Mouse (Mus musculus) CH12.LX (cell line): ENCODE data around the gene Zfp943. TPM values are rescaled to one million over a fixed set of nuclear protein-coding genes. Genes with fewer than 3 reads are reported as not detected.
"Not testable (repeated sequence)": the region's sequence is repeated elsewhere in the genome, so short reads cannot be mapped to it uniquely, and the experiment has no call there.

Source experiments
- DNase-seq: peaks from one replicate; pipeline ENCODE4 v3.0.0-alpha.2; 2013; ENCODE audit errors: extremely low read depth
- H3K27ac ChIP-seq: 2 replicates; pipeline ENCODE4 v1.5.1; 2012; ENCODE audit warnings: low read depth, mild to moderate bottlenecking, control low read depth, moderate library complexity; ENCODE audit not compliant: insufficient read depth
- H3K27me3 ChIP-seq: replicated peaks from 2 replicates; pipeline ENCODE3; 2012; ENCODE audit warnings: inconsistent platforms
- H3K36me3 ChIP-seq, 2 experiments: replicated peaks in 1 of 2; 2 replicates each; pipeline versions ENCODE3 to v1.6.1; 2012; ENCODE audit warnings: inconsistent platforms in 1 of 2, low read length in 1 of 2, mild to moderate bottlenecking in 1 of 2, mixed read lengths in 1 of 2, moderate library complexity in 1 of 2; ENCODE audit not compliant: control insufficient read depth in 1 of 2, insufficient read depth in 1 of 2
- H3K4me1 ChIP-seq, 2 experiments: 2 replicates each; pipeline ENCODE4 v1.6.1; 2012; ENCODE audit warnings: inconsistent platforms in 1 of 2, moderate library complexity in 1 of 2; ENCODE audit not compliant: insufficient read depth in 2 of 2, control insufficient read depth in 1 of 2
- H3K4me2 ChIP-seq: 2 replicates; pipeline ENCODE4 v1.6.1; 2012; ENCODE audit warnings: low read depth, mild to moderate bottlenecking, control low read depth; ENCODE audit not compliant: poor library complexity, insufficient read depth, severe bottlenecking
- H3K4me3 ChIP-seq, 3 experiments: fragments of 150-350 bp in 1 of 3; sonication (generic) in 1 of 3; replicated peaks in 1 of 3; 2 replicates each; pipeline versions ENCODE3 to v1.5.1; 2011 to 2012; ENCODE audit warnings: low read depth in 2 of 3, low read length in 2 of 3, mild to moderate bottlenecking in 2 of 3, moderate library complexity in 2 of 3, control low read depth in 1 of 3, improper control_type of control experiment in 1 of 3, inconsistent platforms in 1 of 3, mixed read lengths in 1 of 3; ENCODE audit not compliant: poor library complexity in 1 of 3
- H3K79me2 ChIP-seq: replicated peaks from 2 replicates; pipeline ENCODE4 v1.6.1; 2012; ENCODE audit warnings: mild to moderate bottlenecking, moderate library complexity; ENCODE audit not compliant: control insufficient read depth, poor library complexity, insufficient read depth, severe bottlenecking; ENCODE audit errors: extremely low read depth
- H3K9ac ChIP-seq: 2 replicates; pipeline ENCODE4 v1.6.1; 2012; ENCODE audit warnings: low read depth, mild to moderate bottlenecking, control low read depth, moderate library complexity; ENCODE audit not compliant: insufficient read depth
- H3K9me3 ChIP-seq: replicated peaks from 2 replicates; pipeline ENCODE3; 2012; ENCODE audit warnings: low read length, inconsistent platforms, mixed read lengths
- CHD2 ChIP-seq: IDR thresholded peaks from 2 replicates; pipeline ENCODE4 v1.6.1; 2011; ENCODE audit warnings: low read length, improper control_type of control experiment
- CTCF ChIP-seq, 2 experiments: IDR thresholded peaks in 1 of 2; conservative IDR thresholded peaks in 1 of 2; 2 replicates each; pipeline ENCODE4 v1.5.1; 2011 to 2012; ENCODE audit warnings: low read depth in 2 of 2, low read length in 2 of 2, improper control_type of control experiment in 1 of 2, inconsistent platforms in 1 of 2, mild to moderate bottlenecking in 1 of 2, moderate library complexity in 1 of 2
- E2F4 ChIP-seq: IDR thresholded peaks from 2 replicates; pipeline ENCODE4 v1.6.1; 2011; ENCODE audit warnings: low read depth, low read length, improper control_type of control experiment; ENCODE audit not compliant: insufficient replicate concordance
- EP300 ChIP-seq: IDR thresholded peaks from 2 replicates; pipeline ENCODE4 v1.6.1; 2011; ENCODE audit warnings: low read length, improper control_type of control experiment
- GABPA ChIP-seq: IDR thresholded peaks from 2 replicates; pipeline ENCODE4 v1.6.1; 2012; ENCODE audit warnings: low read depth, low read length, improper control_type of control experiment, inconsistent platforms; ENCODE audit not compliant: insufficient replicate concordance
- HCFC1 ChIP-seq: IDR thresholded peaks from 2 replicates; pipeline ENCODE4 v1.6.1; 2012; ENCODE audit warnings: low read depth, mild to moderate bottlenecking, inconsistent platforms, low read length, improper control_type of control experiment
- IRF4 ChIP-seq: IDR thresholded peaks from 2 replicates; pipeline ENCODE4 v1.6.1; 2014; ENCODE audit warnings: low read depth, mild to moderate bottlenecking, inconsistent platforms, low read length, improper control_type of control experiment
- MAFK ChIP-seq: IDR thresholded peaks from 2 replicates; pipeline ENCODE4 v1.6.1; 2011; ENCODE audit warnings: low read length, improper control_type of control experiment; ENCODE audit not compliant: insufficient replicate concordance
- MEF2A ChIP-seq: IDR thresholded peaks from 2 replicates; pipeline ENCODE4 v1.6.1; 2014; ENCODE audit warnings: low read depth, mild to moderate bottlenecking, inconsistent platforms, low read length, improper control_type of control experiment, borderline replicate concordance
- MXI1 ChIP-seq: IDR thresholded peaks from 2 replicates; pipeline ENCODE4 v1.6.1; 2011; ENCODE audit warnings: mild to moderate bottlenecking, low read depth, low read length, improper control_type of control experiment
- PAX5 ChIP-seq: IDR thresholded peaks from 2 replicates; pipeline ENCODE4 v1.6.1; 2012; ENCODE audit warnings: low read length, inconsistent platforms, mixed read lengths
- POLR2AphosphoS2 ChIP-seq: IDR thresholded peaks from 2 replicates; pipeline ENCODE4 v1.6.1; 2011; ENCODE audit warnings: low read depth, low read length, improper control_type of control experiment
- RAD21 ChIP-seq: IDR thresholded peaks from 2 replicates; pipeline ENCODE4 v1.6.1; 2011; ENCODE audit warnings: low read depth, mild to moderate bottlenecking, low read length, improper control_type of control experiment, moderate library complexity
- RCOR1 ChIP-seq: conservative IDR thresholded peaks from 2 replicates; pipeline ENCODE4 v1.6.1; 2012; ENCODE audit warnings: low read depth, mild to moderate bottlenecking, inconsistent platforms, low read length, improper control_type of control experiment
- SMC3 ChIP-seq: IDR thresholded peaks from 2 replicates; pipeline ENCODE4 v1.6.1; 2011; ENCODE audit warnings: low read depth, low read length, improper control_type of control experiment
- TCF12 ChIP-seq: IDR thresholded peaks from 2 replicates; pipeline ENCODE4 v1.6.1; 2014; ENCODE audit warnings: low read depth, mild to moderate bottlenecking, inconsistent platforms, low read length, improper control_type of control experiment
- UBTF ChIP-seq: IDR thresholded peaks from 2 replicates; pipeline ENCODE4 v1.6.1; 2012; ENCODE audit warnings: low read depth, mild to moderate bottlenecking, inconsistent platforms, low read length, improper control_type of control experiment, moderate library complexity
- USF1 ChIP-seq: IDR thresholded peaks from 2 replicates; pipeline ENCODE4 v1.6.1; 2014; ENCODE audit warnings: low read depth, mild to moderate bottlenecking, inconsistent platforms, low read length, improper control_type of control experiment
- USF2 ChIP-seq: conservative IDR thresholded peaks from 2 replicates; pipeline ENCODE4 v1.6.1; 2011; ENCODE audit warnings: low read depth, low read length, improper control_type of control experiment
- ZC3H11A ChIP-seq: IDR thresholded peaks from 2 replicates; pipeline ENCODE4 v1.6.1; 2012; ENCODE audit warnings: low read depth, mild to moderate bottlenecking, inconsistent platforms, low read length, improper control_type of control experiment
- dilution Hi-C: fragments of 300-500 bp; cut with MboI; formaldehyde crosslinking; loops from 2 replicates; pipeline ENCODE4 v1.14.3; 2020; ENCODE audit warnings: low sequenced_read_pairs; ENCODE audit not compliant: extremely low pct_unique_long_range_greater_than_20kb, extremely low pct_ligation_motif_present
- in situ Hi-C: fragments of 300-500 bp; cut with MboI; formaldehyde crosslinking; loops from 3 replicates; pipeline ENCODE4 v1.14.3; 2019; ENCODE audit warnings: low sequenced_read_pairs, low pct_ligation_motif_present, low pct_unique_long_range_greater_than_20kb, mixed read lengths
- polyA plus RNA-seq: library from polyadenylated mRNA; unstranded; fragments of >175 nt; gene quantifications from 2 replicates; pipeline ENCODE4 v1.2.1, GENCODE M21; 2012; ENCODE audit warnings: low read depth; ENCODE audit not compliant: insufficient read length
- total RNA-seq, 2 experiments: library from RNA; depleted of rRNA; stranded (reverse); fragments of 300-350 nt in 1 of 2; fragments of >200 nt in 1 of 2; gene quantifications; 2 replicates each; pipeline ENCODE4 v1.2.3; 2012 to 2014

Zfp943 gene
- total and polyA plus RNA-seq, 3 experiments = 3.3 to 11.7 (median 5.0) TPM

GRCm38 (mm10) chr17:22035594-22035993 lies 73.2 kb downstream of the Zfp943 start:
- in situ Hi-C loops, dilution Hi-C loops: not testable (repeated sequence)

GRCm38 (mm10) chr17:22049403-22049802 lies 87.1 kb downstream of the Zfp943 start:
- Histone ChIP-seq H3K9ac (no peak overlapping the region), H3K4me3 (no peak overlapping the region), H3K27me3 (peaks cover 2% of the 10 kb centered on the region), H3K4me2 (no peak overlapping the region), H3K36me3 (no peaks in the 10 kb centered on the region), H3K4me1 (no peaks in the 10 kb centered on the region), H3K27ac (no peak overlapping the region), H3K79me2 (no peaks in the 10 kb centered on the region), H3K9me3 (no peaks in the 10 kb centered on the region)
- in situ Hi-C loops (no loop called here), dilution Hi-C loops (no loop called here)
- DNase-seq = no peak
- no peak for TF ChIP-seq POLR2AphosphoS2
- TF ChIP-seq USF1 = no peak
- TF ChIP-seq, all 38 proteins: peak for 0

More at GRCm38 (mm10) chr17:22035594-22035993, 73.2 kb downstream of the Zfp943 start:
- H3K27me3 ChIP-seq, H3K36me3 ChIP-seq, H3K9ac ChIP-seq, H3K27ac ChIP-seq, H3K9me3 ChIP-seq, H3K4me3 ChIP-seq, H3K79me2 ChIP-seq, H3K4me2 ChIP-seq, H3K4me1 ChIP-seq: not testable (repeated sequence)
- peak; percentile 2 for DNase-seq
- TF ChIP-seq RAD21 (peak; percentile 63), CTCF (conservative IDR thresholded peaks at IDR 0.05 in 1 of 2, IDR thresholded peaks at IDR 0.05 in 1 of 2; ENCODE audit: low read depth in 2 of 2, low read length in 2 of 2) (peak in 1 of 2 experiments; percentile 57; a peak in 2 of 4 replicates), SMC3 (peak; percentile 42)

- no peaks in the 10 kb centered on the region for H3K9me3 ChIP-seq
- H3K4me2 ChIP-seq = no peak overlapping the region
- no peaks in the 10 kb centered on the region for H3K79me2 ChIP-seq
- peaks cover 2% of the 10 kb centered on the region for H3K27me3 ChIP-seq
- H3K36me3 ChIP-seq = no peaks in the 10 kb centered on the region
- no peak overlapping the region for H3K4me3 ChIP-seq
- no peaks in the 10 kb centered on the region for H3K4me1 ChIP-seq
- TF ChIP-seq POLR2AphosphoS2 (no peak), ZC3H11A (no peak), MXI1 (no peak), MAFK (no peak), IRF4 (no peak), CHD2 (no peak), USF1 (no peak), TCF12 (no peak), GABPA (no peak), RCOR1 (no peak), HCFC1 (no peak), E2F4 (no peak), MEF2A (no peak), PAX5 (no peak), USF2 (no peak), UBTF (no peak), SMC3 (no peak), EP300 (no peak)
- dilution Hi-C loops (no loop called here), in situ Hi-C loops (no loop called here)
- no peak overlapping the region for H3K27ac ChIP-seq
- no peak overlapping the region for H3K9ac ChIP-seq
- DNase-seq = no peak
These were observed 90.9 kb downstream of the Zfp943 start for GRCm38 (mm10) chr17:22053211-22053610.
